8 mouse cellular contexts compared by ENCODE assay signal in genomic region chr7:102250631-102251214, GRCm38 (mm10). TPM values are rescaled to one million over a fixed set of nuclear protein-coding genes. Genes with fewer than 3 reads are reported as not detected.
A peak's percentile ranks its signal among the peaks of the same experiment; 100 is the strongest.
DNase-seq lines count a peak whose midpoint lies in the region; ATAC-seq and TF ChIP-seq lines count a peak whose summit lies in the region.

No protein-coding gene starts in this region.

- H3K4me1 ChIP-seq in ES-Bruce4 (ENCODE audit: control insufficient read depth, insufficient read depth, low read length), result peaks cover 4% of the 10 kb centered on the region
- peaks cover 54% of the 10 kb centered on the region for H3K4me1 ChIP-seq in forebrain, embryonic 10.5 days
- H3K4me1 ChIP-seq in heart, embryonic 14.5 days (ENCODE audit: control insufficient read depth in 2 of 2, insufficient read depth in 2 of 2, low read length in 2 of 2), result peaks cover 22 to 34% of the 10 kb centered on the region in 2 experiments
- H3K4me1 ChIP-seq in liver, adult 2 months (ENCODE audit: control insufficient read depth, insufficient read depth, low read length), result peaks cover 25% of the 10 kb centered on the region
- H3K4me1 ChIP-seq in stomach, embryonic 15.5 days, result peaks cover 40% of the 10 kb centered on the region

- no peaks in the 10 kb centered on the region for H3K36me3 ChIP-seq in ES-Bruce4 (ENCODE audit: control insufficient read depth, insufficient read depth, low read length, poor library complexity, severe bottlenecking)
- H3K36me3 ChIP-seq in forebrain, embryonic 10.5 days (replicated peaks), result no peaks in the 10 kb centered on the region
- H3K36me3 ChIP-seq in heart, embryonic 14.5 days (ENCODE audit: control insufficient read depth, insufficient read depth, low read length), result no peaks in the 10 kb centered on the region
- H3K36me3 ChIP-seq in liver, adult 2 months (ENCODE audit: control insufficient read depth, insufficient read depth, low read length), result no peaks in the 10 kb centered on the region
- no peaks in the 10 kb centered on the region for H3K36me3 ChIP-seq in stomach, embryonic 15.5 days

- WGBS in forebrain, embryonic 10.5 days, result under 1% methylated on average over 33 of the region's 33 CpGs
- WGBS in heart, embryonic 14.5 days, result under 1% methylated on average over 33 of the region's 33 CpGs
- under 1% methylated on average over 33 of the region's 33 CpGs for WGBS in liver, adult 2 months
- WGBS in stomach, embryonic 15.5 days, result under 1% methylated on average over 31 of the region's 33 CpGs

- TF ChIP-seq POLR2A in ES-Bruce4 (IDR thresholded peaks at IDR 0.05; ENCODE audit: insufficient read depth, low read length), result no peak
- 0 out of 2 replicates have a peak, but pooled peaks have one; percentile 10 for TF ChIP-seq POLR2A in liver, adult 2 months (IDR thresholded peaks at IDR 0.05; ENCODE audit: extremely low read depth, insufficient read depth, low read length)

- peak; percentile 75 for ATAC-seq in heart, embryonic 14.5 days (ENCODE audit: insufficient number of reproducible peaks, insufficient read depth, low FRiP score, low read depth)
- ATAC-seq in stomach, embryonic 15.5 days (ENCODE audit: insufficient read depth, low FRiP score, low read depth), result peak; percentile 82

- DNase-seq in c-Kit-positive CD71-positive TER-119-negative erythroid progenitor cells, embryonic 14.5 days (ENCODE audit: low read depth), result peak; percentile 68
- DNase-seq in forebrain, embryonic 10.5 days (ENCODE audit: extremely low spot score, low spot score), result peak; percentile 85
- peak; percentile 95 for DNase-seq in kidney, postnatal 10 days
- DNase-seq in liver, adult 2 months (ENCODE audit: extremely low read depth, low read depth, low spot score), result peak; percentile 71
- DNase-seq in monocyte, adult 2 months (ENCODE audit: low read depth in 1 of 2, low spot score in 2 of 2), result peak; percentile 89 to 95

- H3K9me3 ChIP-seq in ES-Bruce4 (replicated peaks; ENCODE audit: control insufficient read depth, insufficient read depth, low read length, poor library complexity, severe bottlenecking), result no peaks in the 10 kb centered on the region
- no peaks in the 10 kb centered on the region for H3K9me3 ChIP-seq in forebrain, embryonic 10.5 days
- no peaks in the 10 kb centered on the region for H3K9me3 ChIP-seq in heart, embryonic 14.5 days (ENCODE audit: control insufficient read depth, low read length)
- H3K9me3 ChIP-seq in stomach, embryonic 15.5 days, result no peaks in the 10 kb centered on the region

- H3K79me2 ChIP-seq in liver, adult 2 months (ENCODE audit: control insufficient read depth, insufficient read depth, low read length), result peaks cover 31% of the 10 kb centered on the region; the same call in 1 of the 2 replicates

- no peak for TF ChIP-seq EP300 in ES-Bruce4 (IDR thresholded peaks at IDR 0.05; ENCODE audit: insufficient read depth, low read depth, low read length)

- H3K4me2 ChIP-seq in heart, embryonic 14.5 days (ENCODE audit: low read length), result peak overlapping the region; percentile 83
- peak overlapping the region; percentile 88 for H3K4me2 ChIP-seq in stomach, embryonic 15.5 days

- peak overlapping the region; percentile 90 for H3K4me3 ChIP-seq in ES-Bruce4 (ENCODE audit: low read depth, low read length)
- peak overlapping the region; percentile 70 for H3K4me3 ChIP-seq in forebrain, embryonic 10.5 days
- peak overlapping the region; percentile 80 to 95 for H3K4me3 ChIP-seq in heart, embryonic 14.5 days (ENCODE audit: control insufficient read depth in 1 of 2, insufficient read depth in 1 of 2, low read depth in 1 of 2, low read length in 2 of 2)
- H3K4me3 ChIP-seq in liver, adult 2 months (ENCODE audit: insufficient read depth, low read depth, low read length), result peak overlapping the region; percentile 71
- H3K4me3 ChIP-seq in stomach, embryonic 15.5 days (replicated peaks), result peak overlapping the region; percentile 90

- peak; percentile 65 for TF ChIP-seq CTCF in ES-Bruce4 (IDR thresholded peaks at IDR 0.05; ENCODE audit: low read depth, low read length)
- peak; percentile 87 for TF ChIP-seq CTCF in liver, adult 2 months (IDR thresholded peaks at IDR 0.05; ENCODE audit: low read depth, low read length)

- H3K9ac ChIP-seq in ES-Bruce4 (ENCODE audit: low read depth, poor library complexity, severe bottlenecking), result peak overlapping the region; percentile 82
- peak overlapping the region; percentile 86 for H3K9ac ChIP-seq in heart, embryonic 14.5 days (ENCODE audit: low read length)
- H3K9ac ChIP-seq in liver, adult 2 months (ENCODE audit: low read depth, low read length), result peak overlapping the region; percentile 70
- H3K9ac ChIP-seq in stomach, embryonic 15.5 days, result peak overlapping the region; percentile 68

- H3K27me3 ChIP-seq in ES-Bruce4 (ENCODE audit: control insufficient read depth, insufficient read depth, low read length, poor library complexity, severe bottlenecking), result no peaks in the 10 kb centered on the region
- H3K27me3 ChIP-seq in forebrain, embryonic 10.5 days (ENCODE audit: poor library complexity, severe bottlenecking), result no peaks in the 10 kb centered on the region
- H3K27me3 ChIP-seq in heart, embryonic 14.5 days (ENCODE audit: control insufficient read depth, insufficient read depth, low read length), result no peaks in the 10 kb centered on the region
- no peaks in the 10 kb centered on the region for H3K27me3 ChIP-seq in liver, adult 2 months (ENCODE audit: control insufficient read depth, insufficient read depth, low read length)
- no peaks in the 10 kb centered on the region for H3K27me3 ChIP-seq in stomach, embryonic 15.5 days (replicated peaks)

- no peak overlapping the region for H3K27ac ChIP-seq in ES-Bruce4 (ENCODE audit: insufficient read depth, low read length)
- peak overlapping the region; percentile 97 for H3K27ac ChIP-seq in forebrain, embryonic 10.5 days
- peak overlapping the region; percentile 94 to 95 for H3K27ac ChIP-seq in heart, embryonic 14.5 days (replicated peaks in 1 of 2; ENCODE audit: control insufficient read depth in 1 of 2, insufficient read depth in 1 of 2, low read depth in 2 of 2, low read length in 2 of 2)
- H3K27ac ChIP-seq in liver, adult 2 months (replicated peaks; ENCODE audit: insufficient read depth, low read depth, low read length), result peak overlapping the region; percentile 77
- H3K27ac ChIP-seq in stomach, embryonic 15.5 days, result peak overlapping the region; percentile 99

RNA-seq across cellular contexts. Expression of gene Rhog, which starts 5.1 kb away (rescaled TPM):
- polyA plus RNA-seq in ES-Bruce4 (2011; ENCODE audit: insufficient read depth, insufficient read length, low read depth, missing spikeins), result 20.0 and 20.4 TPM in 2 replicates
- 37.9 and 39.2 TPM in 2 replicates for polyA plus RNA-seq in forebrain, embryonic 10.5 days (2016; fragmentation: Nextera tagmentation; extraction: Ambion mirVana)
- 43.8 and 46.2 TPM in 2 replicates for polyA plus RNA-seq in heart, embryonic 14.5 days (2014; fragmentation: Nextera tagmentation; extraction: Ambion mirVana)
- total RNA-seq in liver, adult 2 months (2014; rRNA removed), result 3.9 and 6.6 TPM in 2 replicates
- polyA plus RNA-seq in liver, adult 2 months (2012; rRNA removed), result 22.4 and 26.3 TPM in 2 replicates
- 58.4 and 67.7 TPM in 2 replicates for polyA plus RNA-seq in stomach, embryonic 15.5 days (2015; fragmentation: Nextera tagmentation; extraction: Ambion mirVana)

RNA-seq across cellular contexts. Expression of gene Stim1, which starts 16.9 kb away (rescaled TPM):
- 26.0 and 28.9 TPM in 2 replicates for polyA plus RNA-seq in ES-Bruce4 (2011; ENCODE audit: insufficient read depth, insufficient read length, low read depth, missing spikeins)
- polyA plus RNA-seq in forebrain, embryonic 10.5 days (2016; fragmentation: Nextera tagmentation; extraction: Ambion mirVana), result 11.6 and 11.7 TPM in 2 replicates
- 13.1 and 15.0 TPM in 2 replicates for polyA plus RNA-seq in heart, embryonic 14.5 days (2014; fragmentation: Nextera tagmentation; extraction: Ambion mirVana)
- 15.7 and 21.6 TPM in 2 replicates for total RNA-seq in liver, adult 2 months (2014; rRNA removed)
- polyA plus RNA-seq in liver, adult 2 months (2012; rRNA removed), result 25.4 and 28.0 TPM in 2 replicates
- 26.5 TPM in 2 replicates for polyA plus RNA-seq in stomach, embryonic 15.5 days (2015; fragmentation: Nextera tagmentation; extraction: Ambion mirVana)

RNA-seq across cellular contexts. Expression of gene Pgap2, which starts 40.7 kb away (rescaled TPM):
- polyA plus RNA-seq in ES-Bruce4 (2011; ENCODE audit: insufficient read depth, insufficient read length, low read depth, missing spikeins), result 48.9 and 55.0 TPM in 2 replicates
- polyA plus RNA-seq in forebrain, embryonic 10.5 days (2016; fragmentation: Nextera tagmentation; extraction: Ambion mirVana), result 54.7 and 55.0 TPM in 2 replicates
- 63.5 and 70.1 TPM in 2 replicates for polyA plus RNA-seq in heart, embryonic 14.5 days (2014; fragmentation: Nextera tagmentation; extraction: Ambion mirVana)
- total RNA-seq in liver, adult 2 months (2014; rRNA removed), result 27.8 and 29.4 TPM in 2 replicates
- 77.9 and 89.6 TPM in 2 replicates for polyA plus RNA-seq in liver, adult 2 months (2012; rRNA removed)
- polyA plus RNA-seq in stomach, embryonic 15.5 days (2015; fragmentation: Nextera tagmentation; extraction: Ambion mirVana), result 96.3 and 99.2 TPM in 2 replicates

RNA-seq across cellular contexts. Expression of gene Nup98, which starts 40.7 kb away (rescaled TPM):
- polyA plus RNA-seq in ES-Bruce4 (2011; ENCODE audit: insufficient read depth, insufficient read length, low read depth, missing spikeins), result 118 and 119 TPM in 2 replicates
- polyA plus RNA-seq in forebrain, embryonic 10.5 days (2016; fragmentation: Nextera tagmentation; extraction: Ambion mirVana), result 45.9 and 48.7 TPM in 2 replicates
- 27.3 and 27.6 TPM in 2 replicates for polyA plus RNA-seq in heart, embryonic 14.5 days (2014; fragmentation: Nextera tagmentation; extraction: Ambion mirVana)
- total RNA-seq in liver, adult 2 months (2014; rRNA removed), result 14.0 and 16.1 TPM in 2 replicates
- polyA plus RNA-seq in liver, adult 2 months (2012; rRNA removed), result 5.2 and 6.7 TPM in 2 replicates
- 29.5 and 33.6 TPM in 2 replicates for polyA plus RNA-seq in stomach, embryonic 15.5 days (2015; fragmentation: Nextera tagmentation; extraction: Ambion mirVana)
